Mouse (Mus musculus) stomach, postnatal 0 days (tissue): ENCODE measurements at regions not wholly inside any gene's neighbourhood (a gene's known extent, or its start where the extent isn't known, plus 50 kb on each side); places are given as distances from the start of the nearest gene placed in this dataset.

ENCODE experiments used
- ATAC-seq: fragments of 200-750 bp; cut with Nextera tagmentation; 2 replicates; pipeline ENCODE4 v1.8.0; 2017; ENCODE audit not compliant: low FRiP score, low TSS enrichment
- DNase-seq: peaks from one replicate; pipeline ENCODE4 v3.0.0-alpha.2; 2016; ENCODE audit warnings: low spot score
- H3K27ac ChIP-seq: fragments of 300-500 bp; sonication (generic); replicated peaks from 2 replicates; pipeline ENCODE4 v1.5.1; 2014; ENCODE audit warnings: mild to moderate bottlenecking, control low read depth
- H3K27me3 ChIP-seq: fragments of 300-500 bp; sonication (generic); 2 replicates; pipeline ENCODE4 v1.6.1; 2014; ENCODE audit warnings: low read length; ENCODE audit not compliant: control insufficient read depth, insufficient read depth
- H3K36me3 ChIP-seq: fragments of 300-500 bp; sonication (generic); 2 replicates; pipeline ENCODE4 v1.6.1; 2014; ENCODE audit warnings: low read length, mixed read lengths; ENCODE audit not compliant: control insufficient read depth, insufficient read depth
- H3K4me1 ChIP-seq: fragments of 300-500 bp; sonication (generic); replicated peaks from 2 replicates; pipeline ENCODE4 v1.6.1; 2014; ENCODE audit warnings: antibody characterized with exemption; ENCODE audit not compliant: control insufficient read depth, insufficient read depth
- H3K4me2 ChIP-seq: fragments of 300-500 bp; sonication (generic); replicated peaks from 2 replicates; pipeline ENCODE4 v1.6.1; 2014; ENCODE audit warnings: low read depth, mild to moderate bottlenecking, control low read depth, moderate library complexity
- H3K4me3 ChIP-seq: fragments of 300-500 bp; sonication (generic); 2 replicates; pipeline ENCODE4 v1.5.1; 2014; ENCODE audit warnings: low read depth, low read length, control low read depth
- H3K9ac ChIP-seq: fragments of 300-500 bp; sonication (generic); 2 replicates; pipeline ENCODE4 v1.6.1; 2014; ENCODE audit warnings: mild to moderate bottlenecking, low read length, control low read depth, mixed read lengths
- H3K9me3 ChIP-seq: fragments of 300-500 bp; sonication (generic); 2 replicates; pipeline ENCODE4 v1.6.1; 2016; ENCODE audit warnings: low read length; ENCODE audit not compliant: control insufficient read depth
- CTCF ChIP-seq: IDR thresholded peaks from 2 replicates; pipeline ENCODE4 v1.5.1; 2016; ENCODE audit warnings: antibody characterized with exemption, low read depth, mild to moderate bottlenecking, moderate library complexity
- EP300 ChIP-seq: optimal IDR thresholded peaks from 2 replicates; pipeline ENCODE3; 2016; ENCODE audit warnings: antibody characterized with exemption
- WGBS: fragments of 180-500 bp; shearing (Covaris S2); extraction: QIAGEN DNeasy Blood & Tissue Kit; methylation state at CpG from one replicate; pipeline ENCODE4 v1.1.7; 2014; 5-methylcytosine and 5-hydroxymethylcytosine counted together

DNA sequence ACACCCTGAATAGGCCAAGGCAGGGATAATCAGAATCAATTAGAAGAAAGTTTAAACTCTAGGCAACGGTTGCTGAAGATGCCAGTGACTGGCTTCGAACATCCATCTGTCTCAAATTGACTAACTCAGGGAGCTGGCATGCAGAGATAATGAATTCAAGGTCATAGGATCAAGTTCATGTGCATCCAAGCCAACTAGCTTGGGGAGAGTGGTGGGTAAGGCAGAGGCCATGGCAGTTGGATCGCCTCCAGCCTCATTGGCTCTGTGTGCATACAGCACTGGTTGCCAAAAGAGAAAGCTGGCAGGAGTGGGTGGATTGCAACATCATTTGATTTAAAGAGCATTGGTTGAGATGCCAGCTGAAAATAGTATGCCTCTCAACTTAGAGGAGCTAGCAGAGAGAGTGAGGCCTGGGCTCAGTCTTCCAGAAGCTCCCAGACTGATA lies 1398.3 kb upstream of the Lrrc6 start:
- Histone ChIP-seq H3K4me3 (no peak overlapping the region), H3K36me3 (no peaks in the 10 kb centered on the region), H3K4me1 (no peaks in the 10 kb centered on the region), H3K27me3 (no peaks in the 10 kb centered on the region), H3K9ac (no peak overlapping the region), H3K9me3 (no peaks in the 10 kb centered on the region), H3K27ac (no peak overlapping the region), H3K4me2 (no peak overlapping the region)
- TF ChIP-seq EP300 (no peak), CTCF (no peak)
- DNase-seq (peak; percentile 17), ATAC-seq (no peak)
- 61% methylated on average over 3 of the region's 3 CpGs for WGBS

DNA sequence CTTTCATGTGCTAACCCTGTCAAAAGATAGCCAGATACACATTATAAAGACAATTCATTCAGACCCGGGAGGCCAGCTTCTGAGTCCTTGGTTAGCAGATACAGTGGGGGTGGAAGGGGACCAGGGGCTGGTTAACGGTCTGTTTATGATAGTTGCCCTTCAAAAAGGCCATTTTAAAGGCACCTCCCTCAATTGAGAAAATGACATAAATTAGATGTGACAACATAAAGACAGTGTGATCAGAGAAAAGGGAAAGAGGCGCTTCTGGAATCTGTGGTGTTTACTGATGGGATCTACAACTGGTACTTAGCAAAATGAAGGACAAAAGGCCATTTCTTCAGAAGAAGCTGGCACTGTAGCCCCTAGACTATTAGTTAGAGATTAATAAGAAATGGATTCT lies 1391.4 kb upstream of the Lrrc6 start:
- ATAC-seq = no peak
- no peak for DNase-seq
- H3K9me3 ChIP-seq = no peaks in the 10 kb centered on the region
- TF ChIP-seq EP300 (no peak), CTCF (no peak)
- H3K4me1 ChIP-seq = no peaks in the 10 kb centered on the region
- 42% methylated on average over 3 of the region's 3 CpGs for WGBS
- H3K9ac ChIP-seq = no peak overlapping the region
- H3K4me3 ChIP-seq = no peak overlapping the region
- no peaks in the 10 kb centered on the region for H3K36me3 ChIP-seq
- H3K27me3 ChIP-seq = no peaks in the 10 kb centered on the region
- H3K27ac ChIP-seq = no peak overlapping the region
- H3K4me2 ChIP-seq = no peak overlapping the region

DNA sequence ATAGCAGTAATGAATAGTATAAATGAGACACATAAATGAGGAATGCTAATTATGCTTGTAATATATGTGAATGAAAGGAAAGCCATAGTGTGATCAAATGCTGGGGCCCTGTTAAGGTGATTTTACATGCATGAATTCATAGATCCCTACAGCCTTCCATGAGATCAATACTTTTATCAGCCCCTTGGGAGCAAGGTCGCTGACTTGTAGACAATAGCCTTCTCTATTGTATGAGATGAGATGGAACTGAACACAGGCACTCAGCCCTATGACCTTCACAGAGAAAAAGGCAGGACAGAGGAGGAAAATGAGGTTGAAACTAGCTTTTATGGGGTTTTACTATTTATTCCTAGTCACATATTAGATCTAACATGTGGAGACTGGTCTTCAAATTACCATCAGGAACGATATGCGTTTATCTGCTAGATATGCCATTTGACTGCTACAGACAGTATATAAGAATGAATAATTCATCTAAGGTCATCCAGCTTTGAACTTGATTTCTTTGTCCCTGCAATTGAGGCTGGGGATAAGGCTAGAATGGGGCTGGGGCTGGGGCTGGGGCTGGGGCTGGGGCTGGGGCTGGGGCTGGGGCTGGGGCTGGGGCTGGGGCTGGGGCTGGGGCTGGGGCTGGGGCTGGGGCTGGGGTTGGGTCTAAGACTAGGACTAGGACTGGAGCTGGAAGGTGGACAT lies 1390.0 kb upstream of the Lrrc6 start:
- Histone ChIP-seq H3K4me3 (no peak overlapping the region), H3K27me3 (no peaks in the 10 kb centered on the region), H3K9me3 (no peaks in the 10 kb centered on the region), H3K4me2 (no peak overlapping the region), H3K27ac (no peak overlapping the region), H3K4me1 (no peaks in the 10 kb centered on the region), H3K9ac (no peak overlapping the region), H3K36me3 (no peaks in the 10 kb centered on the region)
- DNase-seq = no peak
- TF ChIP-seq EP300 (no peak), CTCF (no peak)
- no peak for ATAC-seq
- WGBS = 79% methylated on average over 3 of the region's 3 CpGs

DNA sequence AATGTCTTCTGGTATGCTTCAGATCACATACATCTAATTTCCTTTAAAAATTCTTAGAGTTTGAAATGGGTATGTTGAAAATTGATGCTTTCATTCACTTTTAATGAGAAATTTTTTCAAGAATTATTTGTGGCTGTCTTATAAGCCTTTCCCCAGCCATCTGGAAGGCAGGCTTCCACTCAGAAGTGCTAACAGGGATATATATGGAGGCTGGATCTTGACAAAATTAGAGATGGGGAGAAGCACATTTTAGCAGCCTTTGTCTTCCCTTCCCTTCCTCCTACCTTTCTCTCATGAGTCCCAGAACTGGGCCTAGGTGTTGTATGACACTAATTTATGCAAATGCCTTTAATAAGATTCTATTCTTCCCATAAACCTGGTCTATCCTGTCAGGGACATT lies 1387.8 kb upstream of the Lrrc6 start:
- H3K4me3 ChIP-seq = no peak overlapping the region
- H3K9ac ChIP-seq = no peak overlapping the region
- H3K27ac ChIP-seq = no peak overlapping the region
- H3K4me1 ChIP-seq = no peaks in the 10 kb centered on the region
- H3K36me3 ChIP-seq = no peaks in the 10 kb centered on the region
- H3K9me3 ChIP-seq = no peaks in the 10 kb centered on the region
- TF ChIP-seq EP300 (no peak), CTCF (no peak)
- ATAC-seq (no peak), DNase-seq (no peak)
- H3K27me3 ChIP-seq = no peaks in the 10 kb centered on the region
- no peak overlapping the region for H3K4me2 ChIP-seq

DNA sequence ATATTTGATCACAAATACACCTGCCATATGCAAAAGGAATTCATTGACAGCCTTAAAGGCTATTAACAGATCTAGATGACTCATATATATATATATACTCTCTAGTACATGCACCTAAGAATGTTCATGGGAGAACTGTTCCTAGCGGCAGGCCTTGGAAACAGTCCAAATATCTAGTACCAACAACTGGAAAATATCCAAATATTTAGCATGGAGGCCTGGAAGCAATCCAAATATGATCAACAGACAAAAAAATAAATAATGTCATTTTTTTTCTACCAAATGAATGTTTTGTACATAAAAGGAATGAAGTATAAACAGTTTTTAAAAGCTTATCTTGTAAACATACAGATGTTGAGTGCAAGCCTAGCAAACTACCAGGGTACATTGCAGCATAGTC lies 1354.6 kb upstream of the Lrrc6 start:
- H3K9ac ChIP-seq = no peak overlapping the region
- H3K4me3 ChIP-seq = no peak overlapping the region
- DNase-seq = no peak
- H3K36me3 ChIP-seq = no peaks in the 10 kb centered on the region
- H3K4me1 ChIP-seq = no peaks in the 10 kb centered on the region
- 19% methylated on average over 1 of the region's 1 CpGs for WGBS
- no peak overlapping the region for H3K27ac ChIP-seq
- no peak overlapping the region for H3K4me2 ChIP-seq
- H3K9me3 ChIP-seq = no peaks in the 10 kb centered on the region
- H3K27me3 ChIP-seq = no peaks in the 10 kb centered on the region
- ATAC-seq = no peak
- no peak for TF ChIP-seq EP300
- no peak for TF ChIP-seq CTCF

DNA sequence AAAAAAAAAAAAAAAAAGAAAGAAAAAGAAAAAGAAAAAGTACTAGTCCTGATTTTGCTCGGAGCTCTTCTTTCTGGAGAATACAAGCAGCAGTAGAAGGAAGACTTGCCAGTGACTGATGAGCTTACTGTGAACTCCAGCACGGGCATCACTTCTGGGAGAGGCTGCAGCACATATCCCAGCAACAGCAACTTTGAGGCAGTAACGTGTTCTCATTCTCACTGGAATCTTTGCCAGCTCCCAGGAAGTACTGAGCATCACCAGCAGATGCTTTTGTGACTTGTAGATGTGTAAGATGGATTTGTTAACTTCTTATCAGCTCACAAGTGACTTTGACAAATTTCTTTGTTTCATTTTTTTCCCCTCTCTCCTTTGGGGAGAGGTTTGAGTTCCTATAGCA lies 1349.4 kb upstream of the Lrrc6 start:
- H3K4me1 ChIP-seq = no peaks in the 10 kb centered on the region
- no peak overlapping the region for H3K9ac ChIP-seq
- H3K4me2 ChIP-seq = no peak overlapping the region
- ATAC-seq (no peak), DNase-seq (no peak)
- no peak overlapping the region for H3K27ac ChIP-seq
- H3K27me3 ChIP-seq = no peaks in the 10 kb centered on the region
- no peak overlapping the region for H3K4me3 ChIP-seq
- no peaks in the 10 kb centered on the region for H3K9me3 ChIP-seq
- no peak for TF ChIP-seq EP300
- TF ChIP-seq CTCF = no peak
- WGBS = 36% methylated on average over 3 of the region's 3 CpGs
- H3K36me3 ChIP-seq = no peaks in the 10 kb centered on the region
